Mouse (Mus musculus) liver, adult 2 months (tissue): ENCODE data around the gene Tnfsf12.

Source experiments
- CTCF ChIP-seq: fragments of 200-500 bp; IDR thresholded peaks from 2 replicates; pipeline ENCODE4 v1.5.1; 2011; ENCODE audit warnings: low read depth, low read length, control low read depth
- POLR2A ChIP-seq: fragments of 200-500 bp; IDR thresholded peaks from 2 replicates; pipeline ENCODE4 v1.6.1; 2011; ENCODE audit warnings: low read length, control low read depth; ENCODE audit not compliant: insufficient read depth; ENCODE audit errors: extremely low read depth

GRCm38 (mm10) chr11:69685526-69686148 lies 10.0 kb downstream of the Tnfsf12 start, which contains the start of gene Tnfsf13:
- TF ChIP-seq CTCF (no peak), POLR2A (no peak)
